Mouse (Mus musculus) kidney, embryonic 16.5 days (tissue): ENCODE measurements around the gene Exoc6. TPM values are rescaled to one million over a fixed set of nuclear protein-coding genes. Genes with fewer than 3 reads are reported as not detected.

Experiments used
- polyA plus RNA-seq: library from polyadenylated mRNA; unstranded; fragments of >200 nt; fragmentation: Nextera tagmentation; extraction: Ambion mirVana; gene quantifications from 2 replicates; pipeline ENCODE4 v1.2.1, GENCODE M21; 2015

Gene Exoc6
- polyA plus RNA-seq, 1 experiment from 2014 or later: 26.9 TPM

Other genes starting within 250 kb of the Exoc6 start
- gene Ide, start 212.6 kb upstream of the Exoc6 start, polyA plus RNA-seq: 55.8 and 58.2 TPM in 2 replicates
- gene Kif11, start 174.0 kb upstream of the Exoc6 start, polyA plus RNA-seq: 57.1 and 61.4 TPM in 2 replicates
- gene Hhex, start 115.6 kb upstream of the Exoc6 start, polyA plus RNA-seq: 16.2 and 17.9 TPM in 2 replicates
- gene Cyp26c1, start 135.2 kb downstream of the Exoc6 start, polyA plus RNA-seq: 0.11 and 0.13 TPM in 2 replicates
- gene Cyp26a1, start 147.4 kb downstream of the Exoc6 start, polyA plus RNA-seq: 1.8 and 3.1 TPM in 2 replicates